Mouse (Mus musculus): ENCODE measurements around the gene Sulf2. TPM values are rescaled to one million over a fixed set of nuclear protein-coding genes. Genes with fewer than 3 reads are reported as not detected.

Gene Sulf2
- polyA plus RNA-seq, 1 experiment from 2014 or later: 90.9 TPM

DNA sequence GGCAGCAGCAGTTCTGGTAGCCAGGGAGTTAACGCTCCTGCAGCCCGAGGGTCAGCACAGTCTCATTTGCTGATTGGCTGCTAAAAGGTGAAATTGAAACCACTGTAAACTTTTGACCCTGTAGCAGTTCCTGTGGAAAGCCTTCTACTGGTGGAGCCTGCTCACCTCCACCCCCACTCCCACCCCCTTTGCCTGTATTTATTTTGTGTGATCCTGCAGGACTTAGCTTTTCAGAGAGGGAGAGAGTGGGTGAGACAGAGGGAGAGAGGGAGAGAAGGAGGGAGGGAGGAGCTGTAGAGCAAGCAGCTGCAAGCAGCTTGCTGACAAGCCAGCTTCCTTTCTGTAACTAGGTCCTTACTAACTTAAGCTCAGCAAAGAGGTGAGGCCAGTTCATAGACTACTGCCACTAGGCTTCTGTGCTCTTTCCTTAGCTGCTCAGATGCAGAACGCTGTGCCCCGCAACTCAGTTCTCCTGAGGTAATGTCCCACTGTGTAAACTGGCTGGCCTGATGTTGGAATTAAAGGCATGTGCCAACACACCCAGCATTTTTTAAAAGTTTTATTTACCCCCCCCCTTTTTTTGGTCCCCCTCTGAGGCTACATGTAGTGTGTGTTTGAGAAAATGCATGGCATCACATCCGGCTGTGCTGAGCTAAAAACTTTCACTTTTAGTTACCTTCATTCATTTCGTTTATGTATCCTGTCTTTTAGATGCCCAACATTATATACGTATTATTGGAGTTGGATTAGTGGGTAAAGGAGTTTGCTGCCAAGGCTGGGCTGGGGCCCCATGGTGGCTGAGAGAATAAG lies 124.1 kb downstream of the Sulf2 start:
- Histone ChIP-seq H3K9me3 (ENCODE audit: control insufficient read depth, low read length) (no peaks in the 10 kb centered on the region), H3K36me3 (ENCODE audit: control insufficient read depth, insufficient read depth, low read length) (no peaks in the 10 kb centered on the region), H3K27ac (replicated peaks; ENCODE audit: low read depth, low read length) (peak overlapping the region; percentile 74), H3K27me3 (ENCODE audit: control insufficient read depth, insufficient read depth, low read length) (no peaks in the 10 kb centered on the region), H3K9ac (replicated peaks; ENCODE audit: low read length) (no peak overlapping the region; the same call in 1 of the 2 replicates), H3K4me1 (ENCODE audit: control insufficient read depth, insufficient read depth, low read length) (peaks cover 22% of the 10 kb centered on the region), H3K4me3 (replicated peaks; ENCODE audit: low read depth, low read length) (no peak overlapping the region), H3K4me2 (ENCODE audit: low read length) (peak overlapping the region; percentile 26)
- DNase-seq (peak; percentile 68), ATAC-seq (ENCODE audit: low FRiP score, low TSS enrichment) (no peak)
- WGBS: 45% methylated on average over 7 of the region's 7 CpGs

DNA sequence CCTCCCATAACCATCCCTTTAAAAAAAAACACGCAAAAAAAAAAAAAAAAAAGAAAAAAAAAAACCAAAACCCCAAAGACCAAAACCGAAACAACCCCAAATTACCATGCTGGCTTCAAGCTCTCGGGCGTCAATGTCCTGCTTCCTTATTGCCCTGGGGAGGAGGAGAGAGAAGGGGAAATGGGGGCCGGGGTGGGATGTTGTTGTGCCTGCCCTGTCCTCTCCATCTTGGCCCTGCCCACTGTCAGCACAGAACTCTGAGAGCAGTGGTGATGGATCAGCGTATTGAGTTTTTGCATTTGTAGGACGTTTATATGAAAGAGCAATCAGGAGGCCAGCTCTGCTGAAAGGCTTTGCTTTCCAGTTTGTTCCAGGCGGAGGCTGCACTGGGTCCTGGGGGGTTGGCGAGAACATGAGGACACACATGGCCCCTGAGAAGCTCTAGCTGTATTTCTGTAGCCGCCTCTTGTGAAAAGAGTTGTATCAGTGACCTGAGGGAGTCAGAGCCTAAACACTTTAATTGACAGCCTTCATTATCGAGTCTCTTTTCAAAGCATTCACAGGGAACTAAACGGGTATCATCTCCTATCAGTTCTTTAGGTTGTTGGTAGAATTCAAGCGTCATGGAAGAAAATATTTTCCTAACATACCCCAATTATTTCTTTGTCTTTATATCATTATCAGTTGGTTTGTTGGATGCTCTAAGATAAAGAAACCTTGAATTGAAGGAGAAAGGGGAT lies 125.0 kb downstream of the Sulf2 start:
- no peak for ATAC-seq (ENCODE audit: low FRiP score, low TSS enrichment)
- peaks cover 22% of the 10 kb centered on the region for H3K4me1 ChIP-seq (ENCODE audit: control insufficient read depth, insufficient read depth, low read length)
- DNase-seq: peak; percentile 26
- H3K9me3 ChIP-seq (ENCODE audit: control insufficient read depth, low read length): no peaks in the 10 kb centered on the region
- H3K4me2 ChIP-seq (ENCODE audit: low read length): peak overlapping the region; percentile 26
- H3K36me3 ChIP-seq (ENCODE audit: control insufficient read depth, insufficient read depth, low read length): no peaks in the 10 kb centered on the region
- WGBS: 11% methylated on average over 13 of the region's 13 CpGs
- H3K27ac ChIP-seq (replicated peaks; ENCODE audit: low read depth, low read length): peak overlapping the region; percentile 74
- H3K4me3 ChIP-seq (replicated peaks; ENCODE audit: low read depth, low read length): no peak overlapping the region
- no peak overlapping the region; the same call in 1 of the 2 replicates for H3K9ac ChIP-seq (replicated peaks; ENCODE audit: low read length)
- no peaks in the 10 kb centered on the region for H3K27me3 ChIP-seq (ENCODE audit: control insufficient read depth, insufficient read depth, low read length)

DNA sequence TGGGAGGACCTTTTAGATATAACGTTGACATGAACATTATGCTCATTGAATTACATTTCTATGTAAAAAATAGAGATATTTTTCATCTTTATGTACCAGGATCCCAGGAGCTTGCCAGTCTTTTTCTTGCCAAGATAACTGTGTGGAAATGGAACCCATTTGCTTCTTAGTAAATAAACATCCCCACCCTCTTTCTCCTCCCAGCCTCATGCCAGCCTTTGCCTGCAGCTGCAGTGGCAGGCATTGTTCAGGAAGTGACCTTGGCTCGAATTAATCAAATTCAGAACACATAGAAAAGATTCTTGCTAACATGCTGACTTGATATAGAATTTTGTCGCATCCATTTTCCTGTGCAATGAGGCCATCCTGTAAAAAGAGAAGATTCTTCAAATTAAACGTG lies 126.2 kb downstream of the Sulf2 start:
- H3K4me1 ChIP-seq (ENCODE audit: control insufficient read depth, insufficient read depth, low read length): peaks cover 26% of the 10 kb centered on the region
- ATAC-seq (ENCODE audit: low FRiP score, low TSS enrichment) (no peak), DNase-seq (peak; percentile 50)
- no peaks in the 10 kb centered on the region for H3K27me3 ChIP-seq (ENCODE audit: control insufficient read depth, insufficient read depth, low read length)
- no peak overlapping the region for H3K9ac ChIP-seq (replicated peaks; ENCODE audit: low read length)
- no peak overlapping the region for H3K4me2 ChIP-seq (ENCODE audit: low read length)
- H3K9me3 ChIP-seq (ENCODE audit: control insufficient read depth, low read length): no peaks in the 10 kb centered on the region
- H3K4me3 ChIP-seq (replicated peaks; ENCODE audit: low read depth, low read length): no peak overlapping the region
- H3K27ac ChIP-seq (replicated peaks; ENCODE audit: low read depth, low read length): peak overlapping the region; percentile 27
- 54% methylated on average over 4 of the region's 4 CpGs for WGBS
- no peaks in the 10 kb centered on the region for H3K36me3 ChIP-seq (ENCODE audit: control insufficient read depth, insufficient read depth, low read length)

GRCm38 (mm10) chr2:166027834-166028233 lies 127.6 kb downstream of the Sulf2 start:
- 96% methylated on average over 3 of the region's 3 CpGs for WGBS
- no peak for DNase-seq
- ATAC-seq (ENCODE audit: low FRiP score, low TSS enrichment): no peak
- Histone ChIP-seq H3K4me1 (ENCODE audit: control insufficient read depth, insufficient read depth, low read length) (peaks cover 29% of the 10 kb centered on the region), H3K27ac (replicated peaks; ENCODE audit: low read depth, low read length) (no peak overlapping the region), H3K27me3 (ENCODE audit: control insufficient read depth, insufficient read depth, low read length) (no peaks in the 10 kb centered on the region), H3K9me3 (ENCODE audit: control insufficient read depth, low read length) (no peaks in the 10 kb centered on the region), H3K36me3 (ENCODE audit: control insufficient read depth, insufficient read depth, low read length) (no peaks in the 10 kb centered on the region), H3K4me2 (ENCODE audit: low read length) (no peak overlapping the region), H3K9ac (replicated peaks; ENCODE audit: low read length) (no peak overlapping the region), H3K4me3 (replicated peaks; ENCODE audit: low read depth, low read length) (no peak overlapping the region)

DNA sequence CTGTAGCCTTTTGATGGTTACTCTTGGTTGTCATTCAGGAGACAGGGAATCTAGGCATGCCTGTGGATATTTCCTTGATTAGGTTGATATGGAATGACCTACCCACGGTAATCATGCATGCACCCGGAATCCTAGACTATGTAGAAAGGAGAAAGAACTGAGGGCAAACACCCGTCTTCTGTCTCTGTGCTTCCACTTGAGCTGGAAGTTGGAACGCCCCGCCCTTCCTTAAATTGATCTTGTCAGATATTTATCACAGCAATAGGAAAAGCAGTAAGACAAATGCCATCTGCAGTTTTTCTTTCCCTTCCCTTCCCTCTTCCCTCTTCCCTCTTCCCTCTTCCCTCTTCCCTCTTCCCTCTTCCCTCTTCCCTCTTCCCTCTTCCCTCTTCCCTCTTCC lies 129.5 kb downstream of the Sulf2 start:
- 92% methylated on average over 5 of the region's 5 CpGs for WGBS
- DNase-seq (no peak), ATAC-seq (ENCODE audit: low FRiP score, low TSS enrichment) (no peak)
- no peak overlapping the region for H3K4me2 ChIP-seq (ENCODE audit: low read length)
- no peak overlapping the region for H3K27ac ChIP-seq (replicated peaks; ENCODE audit: low read depth, low read length)
- no peak overlapping the region for H3K9ac ChIP-seq (replicated peaks; ENCODE audit: low read length)
- H3K4me3 ChIP-seq (replicated peaks; ENCODE audit: low read depth, low read length): no peak overlapping the region
- no peaks in the 10 kb centered on the region for H3K36me3 ChIP-seq (ENCODE audit: control insufficient read depth, insufficient read depth, low read length)
- H3K4me1 ChIP-seq (ENCODE audit: control insufficient read depth, insufficient read depth, low read length): peaks cover 40% of the 10 kb centered on the region
- no peaks in the 10 kb centered on the region for H3K9me3 ChIP-seq (ENCODE audit: control insufficient read depth, low read length)
- H3K27me3 ChIP-seq (ENCODE audit: control insufficient read depth, insufficient read depth, low read length): no peaks in the 10 kb centered on the region

DNA sequence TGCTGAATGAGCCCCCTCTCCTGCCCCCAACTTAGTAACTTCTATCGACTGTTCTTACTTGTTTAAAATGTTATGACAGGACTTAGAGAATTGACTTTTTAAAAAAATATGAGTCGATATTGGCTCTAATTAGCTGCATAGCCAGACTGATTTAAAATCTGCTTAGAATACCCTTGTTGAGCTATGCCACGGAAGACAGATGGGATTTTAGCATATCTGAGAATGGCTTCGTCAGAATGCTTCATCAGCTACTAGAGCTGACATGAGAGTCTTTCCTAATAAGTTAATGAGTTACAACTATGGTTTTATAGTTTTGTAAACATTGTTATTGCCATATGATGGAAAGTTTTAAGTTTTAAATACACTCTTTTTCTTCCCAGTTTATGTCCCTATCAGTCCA lies 130.8 kb downstream of the Sulf2 start:
- no peaks in the 10 kb centered on the region for H3K27me3 ChIP-seq (ENCODE audit: control insufficient read depth, insufficient read depth, low read length)
- no peak overlapping the region for H3K27ac ChIP-seq (replicated peaks; ENCODE audit: low read depth, low read length)
- peaks cover 34% of the 10 kb centered on the region for H3K4me1 ChIP-seq (ENCODE audit: control insufficient read depth, insufficient read depth, low read length)
- H3K9me3 ChIP-seq (ENCODE audit: control insufficient read depth, low read length): no peaks in the 10 kb centered on the region
- H3K9ac ChIP-seq (replicated peaks; ENCODE audit: low read length): no peak overlapping the region
- no peaks in the 10 kb centered on the region for H3K36me3 ChIP-seq (ENCODE audit: control insufficient read depth, insufficient read depth, low read length)
- 77% methylated on average over 4 of the region's 4 CpGs for WGBS
- H3K4me3 ChIP-seq (replicated peaks; ENCODE audit: low read depth, low read length): no peak overlapping the region
- no peak overlapping the region for H3K4me2 ChIP-seq (ENCODE audit: low read length)
- no peak for ATAC-seq (ENCODE audit: low FRiP score, low TSS enrichment)
- DNase-seq: no peak

GRCm38 (mm10) chr2:166024079-166024478 lies 131.4 kb downstream of the Sulf2 start:
- H3K36me3 ChIP-seq (ENCODE audit: control insufficient read depth, insufficient read depth, low read length): no peaks in the 10 kb centered on the region
- no peak overlapping the region for H3K4me3 ChIP-seq (replicated peaks; ENCODE audit: low read depth, low read length)
- H3K4me1 ChIP-seq (ENCODE audit: control insufficient read depth, insufficient read depth, low read length): peaks cover 33% of the 10 kb centered on the region
- 94% methylated on average over 3 of the region's 3 CpGs for WGBS
- no peak overlapping the region for H3K4me2 ChIP-seq (ENCODE audit: low read length)
- H3K27me3 ChIP-seq (ENCODE audit: control insufficient read depth, insufficient read depth, low read length): no peaks in the 10 kb centered on the region
- ATAC-seq (ENCODE audit: low FRiP score, low TSS enrichment): no peak
- DNase-seq: no peak
- H3K9me3 ChIP-seq (ENCODE audit: control insufficient read depth, low read length): no peaks in the 10 kb centered on the region
- no peak overlapping the region for H3K9ac ChIP-seq (replicated peaks; ENCODE audit: low read length)
- H3K27ac ChIP-seq (replicated peaks; ENCODE audit: low read depth, low read length): 0 out of 2 replicates have a peak overlapping the region, but pooled peaks have one; percentile 38
